Mouse (Mus musculus): ENCODE measurements around the gene Marc1. TPM values are rescaled to one million over a fixed set of nuclear protein-coding genes. Genes with fewer than 3 reads are reported as not detected.
A peak's percentile ranks its signal among the peaks of the same experiment; 100 is the strongest.

The Marc1 gene
- polyA plus RNA-seq, 1 experiment: 0.01 TPM

GRCm38 (mm10) chr1:184762941-184763340 lies 48.2 kb downstream of the Marc1 start:
- Histone ChIP-seq H3ac (ENCODE audit: control insufficient read depth, insufficient read length, low read depth) (no peak overlapping the region), H3K79me3 (ENCODE audit: low read depth) (no peaks in the 10 kb centered on the region), H3K27me3 (ENCODE audit: control insufficient read depth, insufficient read depth, insufficient read length) (no peaks in the 10 kb centered on the region), H3K36me3 (ENCODE audit: control insufficient read depth, insufficient read depth) (no peaks in the 10 kb centered on the region), H3K4me3 (ENCODE audit: insufficient read depth, poor library complexity, severe bottlenecking) (no peak overlapping the region), H3K79me2 (ENCODE audit: control insufficient read depth, insufficient read depth) (no peaks in the 10 kb centered on the region)
- no peak for TF ChIP-seq CTCF (IDR thresholded peaks at IDR 0.05; ENCODE audit: control insufficient read depth, insufficient read depth, insufficient read length)
- TF ChIP-seq CEBPB (IDR thresholded peaks at IDR 0.05; ENCODE audit: low read depth): no peak
- TF ChIP-seq MAX (IDR thresholded peaks at IDR 0.05): no peak
- no peak for TF ChIP-seq MYOG (IDR thresholded peaks at IDR 0.05; ENCODE audit: control insufficient read depth, extremely low read depth, insufficient read length)
- no peak for TF ChIP-seq MYOD1 (IDR thresholded peaks at IDR 0.05; ENCODE audit: control insufficient read depth, insufficient read length, low read depth)
- no peak for TF ChIP-seq USF1 (IDR thresholded peaks at IDR 0.05; ENCODE audit: low read depth)
- no peak for TF ChIP-seq FOSL1 (IDR thresholded peaks at IDR 0.05; ENCODE audit: insufficient read depth, low read length, poor library complexity, severe bottlenecking)

DNA sequence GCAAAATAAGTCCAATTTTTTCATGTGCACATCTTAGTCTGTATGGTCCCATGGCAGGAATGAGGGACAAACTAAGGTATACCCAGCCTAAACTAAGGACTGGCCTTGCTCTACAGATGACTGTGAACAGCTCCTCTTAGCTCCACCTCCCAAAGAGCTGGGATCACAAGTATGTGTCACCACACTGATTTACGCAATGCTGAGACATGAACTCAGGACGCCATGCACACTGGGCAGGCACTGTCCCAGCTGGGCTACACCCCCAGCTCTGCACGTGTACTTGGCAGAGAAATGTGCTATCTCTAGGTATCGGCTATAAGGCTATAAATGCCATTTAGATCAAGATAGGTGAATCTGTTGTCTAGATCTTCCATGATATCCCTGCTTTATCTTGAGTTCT lies 49.1 kb downstream of the Marc1 start:
- no peak overlapping the region for H3K4me3 ChIP-seq (ENCODE audit: insufficient read depth, poor library complexity, severe bottlenecking)
- TF ChIP-seq MAX (IDR thresholded peaks at IDR 0.05) (no peak), USF1 (IDR thresholded peaks at IDR 0.05; ENCODE audit: low read depth) (no peak), CEBPB (IDR thresholded peaks at IDR 0.05; ENCODE audit: low read depth) (peak; percentile 62)
- H3K27me3 ChIP-seq (ENCODE audit: control insufficient read depth, insufficient read depth, insufficient read length): no peaks in the 10 kb centered on the region
- H3K36me3 ChIP-seq (ENCODE audit: control insufficient read depth, insufficient read depth): no peaks in the 10 kb centered on the region
- H3K79me2 ChIP-seq (ENCODE audit: control insufficient read depth, insufficient read depth): no peaks in the 10 kb centered on the region
- no peaks in the 10 kb centered on the region for H3K79me3 ChIP-seq (ENCODE audit: low read depth)
- no peak overlapping the region for H3ac ChIP-seq (ENCODE audit: control insufficient read depth, insufficient read length, low read depth)

DNA sequence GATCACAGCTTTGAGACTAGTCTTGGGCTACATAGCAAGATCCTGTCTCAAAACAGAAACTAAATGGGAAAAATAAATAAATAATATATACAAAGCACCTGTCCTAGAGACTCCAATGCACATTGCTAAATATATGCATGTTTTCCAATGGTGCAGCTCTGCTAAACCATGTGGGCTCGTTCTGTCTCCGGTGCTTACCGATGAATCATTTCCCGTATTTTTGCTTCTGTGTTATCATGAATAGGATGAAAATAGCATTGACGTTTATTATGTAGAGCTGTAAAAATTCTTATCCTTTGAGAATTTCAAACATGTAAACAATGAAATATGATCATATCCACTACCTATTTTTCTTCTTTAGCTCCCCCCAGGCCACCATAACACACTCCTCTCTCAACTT lies 58.4 kb downstream of the Marc1 start:
- no peaks in the 10 kb centered on the region for H3K36me3 ChIP-seq (ENCODE audit: control insufficient read depth, insufficient read depth)
- H3K4me3 ChIP-seq (ENCODE audit: insufficient read depth, poor library complexity, severe bottlenecking): no peak overlapping the region
- H3K27me3 ChIP-seq (ENCODE audit: control insufficient read depth, insufficient read depth, insufficient read length): no peaks in the 10 kb centered on the region
- H3ac ChIP-seq (ENCODE audit: control insufficient read depth, insufficient read length, low read depth): no peak overlapping the region
- TF ChIP-seq CEBPB (IDR thresholded peaks at IDR 0.05; ENCODE audit: low read depth) (no peak), USF1 (IDR thresholded peaks at IDR 0.05; ENCODE audit: low read depth) (no peak), MYOD1 (IDR thresholded peaks at IDR 0.05; ENCODE audit: control insufficient read depth, insufficient read length, low read depth) (no peak), FOSL1 (IDR thresholded peaks at IDR 0.05; ENCODE audit: insufficient read depth, low read length, poor library complexity, severe bottlenecking) (no peak), MYOG (IDR thresholded peaks at IDR 0.05; ENCODE audit: control insufficient read depth, extremely low read depth, insufficient read length) (no peak), MAX (IDR thresholded peaks at IDR 0.05) (no peak), CTCF (IDR thresholded peaks at IDR 0.05; ENCODE audit: control insufficient read depth, insufficient read depth, insufficient read length) (no peak)
- no peaks in the 10 kb centered on the region for H3K79me3 ChIP-seq (ENCODE audit: low read depth)
- H3K79me2 ChIP-seq (ENCODE audit: control insufficient read depth, insufficient read depth): no peaks in the 10 kb centered on the region

DNA sequence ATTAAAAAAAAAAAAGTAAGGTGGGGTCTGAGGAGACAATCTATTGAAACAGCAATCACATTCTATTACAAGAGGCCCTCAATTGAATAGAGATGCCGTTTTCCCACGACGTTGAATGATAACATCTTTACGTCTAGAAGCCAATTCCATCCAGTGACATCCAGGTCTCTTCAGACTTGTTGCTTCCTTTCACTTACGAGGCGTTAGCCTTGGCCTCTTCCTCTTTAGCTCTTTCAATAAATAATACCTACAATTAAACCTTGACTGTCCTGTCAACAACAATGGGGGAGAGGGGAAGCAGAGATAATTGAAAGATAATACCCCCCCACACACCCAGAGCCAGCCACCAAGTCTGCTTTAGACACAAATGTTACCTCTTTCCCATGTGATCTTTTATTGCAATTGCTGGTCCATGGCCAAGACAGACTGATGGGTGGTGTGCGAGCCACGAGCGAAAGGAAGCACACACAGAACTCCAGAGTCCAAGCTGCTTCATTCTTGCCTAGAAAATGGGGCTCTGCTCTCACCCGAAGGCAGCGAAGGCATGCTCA lies 60.9 kb downstream of the Marc1 start:
- H3ac ChIP-seq (ENCODE audit: control insufficient read depth, insufficient read length, low read depth): no peak overlapping the region
- no peaks in the 10 kb centered on the region for H3K27me3 ChIP-seq (ENCODE audit: control insufficient read depth, insufficient read depth, insufficient read length)
- no peak overlapping the region for H3K4me3 ChIP-seq (ENCODE audit: insufficient read depth, poor library complexity, severe bottlenecking)
- no peaks in the 10 kb centered on the region for H3K79me2 ChIP-seq (ENCODE audit: control insufficient read depth, insufficient read depth)
- no peaks in the 10 kb centered on the region for H3K79me3 ChIP-seq (ENCODE audit: low read depth)
- no peak for TF ChIP-seq MYOD1 (IDR thresholded peaks at IDR 0.05; ENCODE audit: control insufficient read depth, insufficient read length, low read depth)
- TF ChIP-seq MAX (IDR thresholded peaks at IDR 0.05): no peak
- TF ChIP-seq CEBPB (IDR thresholded peaks at IDR 0.05; ENCODE audit: low read depth): no peak
- no peak for TF ChIP-seq CTCF (IDR thresholded peaks at IDR 0.05; ENCODE audit: control insufficient read depth, insufficient read depth, insufficient read length)
- TF ChIP-seq MYOG (IDR thresholded peaks at IDR 0.05; ENCODE audit: control insufficient read depth, extremely low read depth, insufficient read length): no peak
- TF ChIP-seq USF1 (IDR thresholded peaks at IDR 0.05; ENCODE audit: low read depth): no peak
- no peak for TF ChIP-seq FOSL1 (IDR thresholded peaks at IDR 0.05; ENCODE audit: insufficient read depth, low read length, poor library complexity, severe bottlenecking)
- H3K36me3 ChIP-seq (ENCODE audit: control insufficient read depth, insufficient read depth): no peaks in the 10 kb centered on the region

- H3K79me3 ChIP-seq (ENCODE audit: low read depth): no peaks in the 10 kb centered on the region
- no peak overlapping the region for H3ac ChIP-seq (ENCODE audit: control insufficient read depth, insufficient read length, low read depth)
- no peaks in the 10 kb centered on the region for H3K36me3 ChIP-seq (ENCODE audit: control insufficient read depth, insufficient read depth)
- TF ChIP-seq CEBPB (IDR thresholded peaks at IDR 0.05; ENCODE audit: low read depth) (no peak), FOSL1 (IDR thresholded peaks at IDR 0.05; ENCODE audit: insufficient read depth, low read length, poor library complexity, severe bottlenecking) (no peak), MYOG (IDR thresholded peaks at IDR 0.05; ENCODE audit: control insufficient read depth, extremely low read depth, insufficient read length) (no peak), MYOD1 (IDR thresholded peaks at IDR 0.05; ENCODE audit: control insufficient read depth, insufficient read length, low read depth) (no peak), USF1 (IDR thresholded peaks at IDR 0.05; ENCODE audit: low read depth) (no peak), CTCF (IDR thresholded peaks at IDR 0.05; ENCODE audit: control insufficient read depth, insufficient read depth, insufficient read length) (no peak), MAX (IDR thresholded peaks at IDR 0.05) (no peak)
- H3K79me2 ChIP-seq (ENCODE audit: control insufficient read depth, insufficient read depth): no peaks in the 10 kb centered on the region
- H3K27me3 ChIP-seq (ENCODE audit: control insufficient read depth, insufficient read depth, insufficient read length): no peaks in the 10 kb centered on the region
- H3K4me3 ChIP-seq (ENCODE audit: insufficient read depth, poor library complexity, severe bottlenecking): no peak overlapping the region
Measured at GRCm38 (mm10) chr1:184748692-184749152, 62.4 kb downstream of the Marc1 start.

Data from C2C12 (cell line).